ENCODE assay signal across 9 mouse cellular contexts in genomic region chr3:33308212-33308611, GRCm38 (mm10).
DNase-seq lines count a peak whose midpoint lies in the region; ATAC-seq and TF ChIP-seq lines count a peak whose summit lies in the region.
"Had no signal": no experiment of that assay in that cellular context is flagged by ENCODE, and none has a peak within 500 bp of the region (broad histone marks: within the 10 kb centered on the region; RNA-seq: fewer than 3 reads in every experiment).

No protein-coding gene starts in this region.

- peak; percentile 26 to 31 for DNase-seq in cerebellum, postnatal 10 days
- no peak for DNase-seq in cerebellum, adult 11 months
- no peak for DNase-seq in layer of hippocampus, adult 2 months (ENCODE audit: low spot score in 2 of 2)
- no peak for DNase-seq in layer of hippocampus, postnatal 25 days (ENCODE audit: extremely low spot score in 1 of 2, low spot score in 1 of 2)
- DNase-seq in Patski (ENCODE audit: low read depth, low spot score), result no peak
- DNase-seq in hindlimb bud, embryonic 11.5 days (ENCODE audit: extremely low spot score, low read depth, low spot score), result peak; percentile 3
- no peak for DNase-seq in spleen, adult 12 weeks (ENCODE audit: low spot score)

- in situ Hi-C loops in Patski (cut with MboI; ENCODE audit: low pct_unique_long_range_greater_than_20kb), result no loop called here

- POLR2A ChIA-PET in Patski (lab: Charles Lee), result no interaction called here

- peaks cover 4% of the 10 kb centered on the region for H3K27me3 ChIP-seq in Patski
- H3K27me3 ChIP-seq: liver, embryonic 15.5 days had no signal

- H3K27ac ChIP-seq in layer of hippocampus, adult 2 months, result no peak overlapping the region
- H3K27ac ChIP-seq: liver, embryonic 15.5 days had no signal

- H3K4me3 ChIP-seq in layer of hippocampus, adult 2 months, result no peak overlapping the region
- H3K4me3 ChIP-seq: liver, embryonic 15.5 days had no signal

- no peak for ATAC-seq in Patski
- no peak for ATAC-seq in inflammation-experienced regulatory T-cells, adult 6 months

- peak; percentile 86 for TF ChIP-seq CTCF in layer of hippocampus, adult 2 months (conservative IDR thresholded peaks at IDR 0.05)
- TF ChIP-seq CTCF in Patski (IDR thresholded peaks at IDR 0.05), result peak; percentile 51

- CTCF ChIA-PET in Patski (lab: Charles Lee), result interaction anchor here (1.2 kb wide), 1 partner anchor 10 kb away, joined by 3 read pairs; no protein-coding TSS in a partner anchor

Comparison
In these comparisons a context has a peak if more than half of its experiments do, and no peak if none do; other contexts are left out.
1. DNase-seq: peak in cerebellum, postnatal 10 days (2 of 2) and hindlimb bud, embryonic 11.5 days (single experiment); none in cerebellum, adult 11 months (single experiment), layer of hippocampus, adult 2 months (0 of 2), layer of hippocampus, postnatal 25 days (0 of 2), Patski (single experiment) and spleen, adult 12 weeks (single experiment).